Mouse (Mus musculus): ENCODE measurements at regions not wholly inside any gene's neighbourhood (a gene's known extent, or its start where the extent isn't known, plus 50 kb on each side); places are given as distances from the start of the nearest gene placed in this dataset.
"Not testable (repeated sequence)": the region's sequence is repeated elsewhere in the genome, so short reads cannot be mapped to it uniquely, and the experiment has no call there.

DNA sequence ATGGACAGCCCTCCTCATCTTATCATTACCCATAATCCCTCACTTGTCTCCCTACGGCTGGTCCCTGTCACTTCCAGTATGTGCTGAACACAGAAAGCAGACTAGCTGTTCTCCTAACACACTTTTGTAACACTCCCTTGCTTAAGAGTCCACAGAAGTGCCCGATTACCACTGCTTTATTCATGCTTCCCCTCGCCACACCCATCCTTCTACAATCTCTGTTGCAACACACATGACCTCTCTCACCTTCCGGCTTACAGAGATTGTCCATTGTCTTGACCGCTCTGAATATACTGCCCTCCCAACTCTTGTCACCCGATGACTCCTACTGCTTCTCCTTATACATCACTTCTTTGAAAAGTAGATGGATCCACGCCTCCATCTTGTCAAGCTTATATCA lies 132.9 kb downstream of the Snx18 start:
- DNase-seq (ENCODE audit: low spot score): no peak

DNA sequence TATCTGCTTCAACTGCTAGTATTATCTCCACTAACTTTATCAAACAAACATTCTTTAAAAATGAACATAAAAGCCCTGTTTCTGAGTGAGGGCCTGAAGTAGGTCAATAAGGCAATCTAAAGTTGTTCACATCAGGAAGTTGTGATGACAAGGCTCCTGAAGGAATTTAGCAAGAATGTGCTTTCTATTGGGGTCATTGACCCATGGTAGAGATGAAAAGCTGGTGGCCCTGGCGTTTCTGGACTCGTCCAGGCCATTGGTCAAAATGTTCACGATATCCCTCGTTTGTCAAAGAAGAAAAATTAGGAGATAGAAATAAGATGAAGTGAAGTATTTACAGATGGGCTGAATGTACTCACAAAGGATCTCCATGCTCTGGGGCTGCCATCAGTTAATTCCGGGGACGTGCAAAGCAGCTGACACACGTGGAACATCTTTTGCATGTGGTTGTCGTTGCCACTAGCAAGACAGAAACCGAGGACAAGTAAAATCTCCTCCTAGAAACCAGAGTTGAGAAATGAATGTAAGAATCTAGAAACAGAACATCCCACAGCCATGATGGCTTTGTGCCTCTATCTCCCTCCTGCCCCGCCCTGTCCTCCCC lies 134.1 kb downstream of the Snx18 start:
- no peak for DNase-seq (ENCODE audit: low spot score)

DNA sequence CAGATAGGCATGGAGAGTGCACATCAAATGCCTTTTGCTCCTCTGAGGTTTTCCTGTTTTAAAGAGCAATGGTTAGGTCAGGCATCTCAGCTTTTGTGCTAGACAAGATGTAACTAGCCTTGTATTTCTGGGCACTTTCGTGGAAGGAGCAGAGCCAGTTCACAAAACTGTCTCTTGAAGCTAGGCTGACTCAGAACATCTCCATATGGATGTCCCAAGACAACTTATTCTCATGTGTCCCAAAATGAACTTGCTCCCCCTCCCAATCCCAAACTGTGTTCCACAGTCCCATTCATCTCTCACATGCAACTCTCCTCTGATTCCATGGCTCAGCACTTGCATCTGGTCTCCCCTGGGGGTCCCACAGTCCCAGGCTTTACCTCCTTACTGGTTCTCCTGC lies 135.5 kb downstream of the Snx18 start:
- DNase-seq (ENCODE audit: low spot score): no peak

- no peak for DNase-seq (ENCODE audit: low spot score)
Observed at GRCm38 (mm10) chr13:113477901-113478510, 140.4 kb downstream of the Snx18 start.

GRCm38 (mm10) chr13:113470822-113471557 lies 147.4 kb downstream of the Snx18 start:
- DNase-seq (ENCODE audit: low spot score): no peak

DNA sequence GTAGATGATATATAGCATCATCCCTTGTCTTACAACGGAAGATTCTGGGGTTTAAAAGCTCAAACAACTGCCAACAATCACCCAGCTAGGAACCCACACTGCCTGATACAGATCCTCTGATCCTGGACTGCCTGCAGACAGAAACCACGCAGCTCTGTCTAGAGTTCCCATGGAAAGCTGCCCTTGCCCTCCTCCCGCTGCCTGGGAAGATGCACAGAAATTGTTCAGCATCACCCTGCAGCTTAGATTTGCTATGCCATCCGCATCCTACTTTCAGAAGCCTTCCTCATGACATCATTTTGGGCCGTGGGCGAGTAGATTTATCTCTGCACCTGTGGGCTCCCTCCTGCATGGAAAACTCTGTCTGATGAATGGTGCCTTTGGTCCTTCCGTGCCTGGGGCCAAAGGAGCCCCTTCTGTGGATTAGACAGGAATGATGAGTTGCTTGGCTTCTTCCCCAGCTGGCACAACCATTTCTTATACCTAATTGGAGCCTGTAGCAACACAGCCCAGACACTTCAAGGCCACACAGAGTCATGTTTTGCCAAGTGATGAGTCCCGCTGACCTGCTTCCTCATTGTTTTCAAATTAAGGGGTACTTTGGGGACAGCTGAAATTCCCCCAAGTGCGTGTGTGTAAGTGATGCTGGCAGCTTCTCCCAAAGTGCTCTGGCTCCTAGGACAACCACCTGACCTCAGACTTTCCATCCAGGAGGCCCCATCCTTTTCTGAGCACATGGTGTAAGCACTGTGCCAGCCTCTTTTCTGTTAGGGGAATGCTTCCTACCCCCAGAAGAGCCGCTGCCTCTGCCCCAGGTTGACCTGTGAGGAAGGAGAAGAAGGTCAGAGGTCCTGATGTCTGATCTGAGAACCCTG lies 153.9 kb downstream of the Snx18 start:
- peak; percentile 51 for DNase-seq (ENCODE audit: low spot score)

DNA sequence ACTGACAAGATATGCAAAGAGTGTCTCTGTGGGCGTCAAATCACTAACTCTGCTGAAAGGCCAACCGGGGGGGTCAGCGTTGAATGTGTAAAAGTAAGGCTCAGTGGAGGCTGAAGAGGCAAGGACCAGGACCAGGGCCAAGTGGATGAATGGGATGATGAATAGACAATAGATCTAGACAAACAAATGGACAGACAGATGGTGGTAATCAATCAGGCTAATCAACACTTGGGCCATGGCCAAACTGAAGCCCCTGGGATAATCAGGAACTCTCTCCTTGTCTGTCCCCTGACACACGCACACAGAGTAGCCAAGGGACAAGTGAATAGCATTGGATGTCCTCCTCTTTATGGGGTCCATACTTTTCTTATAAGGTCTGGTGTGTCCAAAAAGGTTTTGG lies 154.9 kb downstream of the Snx18 start:
- no peak for DNase-seq (ENCODE audit: low spot score)

- no peak for DNase-seq (ENCODE audit: low spot score)
Observed at GRCm38 (mm10) chr13:113454490-113455295, 161.7 kb downstream of the BC067074 start.

DNA sequence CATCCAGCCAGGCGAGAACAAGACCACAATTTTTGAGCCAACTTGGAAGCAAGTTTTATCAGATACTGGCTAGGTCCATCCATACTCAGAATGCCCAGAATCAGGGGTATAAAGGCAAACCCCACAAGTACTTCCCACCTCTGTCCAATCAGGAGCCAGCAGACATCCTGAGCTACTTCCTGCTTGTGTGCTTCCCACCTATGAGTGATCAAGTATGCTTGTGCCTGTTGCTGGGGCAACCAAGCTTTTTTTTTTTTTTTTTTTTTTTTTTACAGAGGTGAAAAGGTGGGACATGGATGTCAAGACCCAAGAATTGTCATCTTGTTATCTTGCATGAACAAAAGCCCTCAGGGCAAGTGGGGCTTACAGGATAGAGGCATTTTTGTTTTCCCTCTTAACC lies 155.4 kb downstream of the BC067074 start:
- no peak for DNase-seq (ENCODE audit: low spot score)

GRCm38 (mm10) chr13:113446226-113446625 lies 153.3 kb downstream of the BC067074 start:
- DNase-seq (ENCODE audit: low spot score): no peak

- DNase-seq (ENCODE audit: low spot score): not testable (repeated sequence)
Observed at GRCm38 (mm10) chr13:113444481-113444880, 151.5 kb downstream of the BC067074 start.

GRCm38 (mm10) chr13:113443078-113443477 lies 150.1 kb downstream of the BC067074 start:
- DNase-seq (ENCODE audit: low spot score): no peak

GRCm38 (mm10) chr13:113442169-113442568 lies 149.2 kb downstream of the BC067074 start:
- DNase-seq (ENCODE audit: low spot score): no peak

GRCm38 (mm10) chr13:113440137-113440536 lies 147.2 kb downstream of the BC067074 start:
- DNase-seq (ENCODE audit: low spot score): no peak

- DNase-seq (ENCODE audit: low spot score): no peak
Observed at GRCm38 (mm10) chr13:113439516-113439915, 146.6 kb downstream of the BC067074 start.

- no peak for DNase-seq (ENCODE audit: low spot score)
Observed at GRCm38 (mm10) chr13:113438872-113439271, 145.9 kb downstream of the BC067074 start.

GRCm38 (mm10) chr13:113436288-113436687 lies 143.3 kb downstream of the BC067074 start:
- DNase-seq (ENCODE audit: low spot score): no peak

DNA sequence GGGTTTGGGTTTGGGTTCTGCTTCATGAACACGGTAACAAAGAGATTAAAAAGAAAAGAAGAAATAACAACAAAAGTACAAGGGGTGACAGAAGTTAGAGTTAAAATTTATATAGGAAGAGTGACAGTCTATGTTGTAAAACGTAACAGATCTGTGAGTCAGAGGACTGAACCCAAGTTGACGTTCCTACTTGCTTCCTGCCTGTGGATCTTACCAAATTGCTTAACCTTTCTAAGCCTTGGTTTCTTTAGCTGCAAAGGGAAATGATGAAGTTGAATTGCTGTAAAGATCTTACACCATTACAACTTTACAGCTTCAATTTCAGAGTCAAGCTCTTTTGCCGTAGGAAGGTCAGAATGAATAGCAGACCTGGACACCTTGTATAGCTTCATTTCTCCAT lies 142.2 kb downstream of the BC067074 start:
- no peak for DNase-seq (ENCODE audit: low spot score)

GRCm38 (mm10) chr13:113433456-113433855 lies 140.5 kb downstream of the BC067074 start:
- no peak for DNase-seq (ENCODE audit: low spot score)

DNA sequence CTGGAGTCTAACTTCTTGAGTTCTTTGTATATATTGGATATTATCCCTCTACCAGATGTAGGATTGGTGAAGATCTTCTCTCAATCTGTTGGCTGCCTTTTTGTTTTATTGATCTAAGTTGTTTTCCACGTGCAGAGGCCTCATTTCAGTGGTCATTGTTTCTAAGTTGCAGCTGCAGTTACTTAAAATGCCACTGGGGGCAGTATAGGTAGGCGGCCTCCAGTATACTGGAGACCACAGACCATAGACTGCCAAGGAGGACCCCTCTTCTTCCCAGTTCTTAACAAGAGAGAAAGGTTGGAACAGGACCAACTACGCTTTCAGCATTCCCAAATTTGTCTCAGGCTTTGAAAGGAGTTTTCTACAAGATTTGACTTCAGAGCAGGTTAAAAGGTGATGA lies 136.7 kb downstream of the BC067074 start:
- DNase-seq (ENCODE audit: low spot score): no peak
